Mouse (Mus musculus): ENCODE data around the gene Tenm3.

GRCm38 (mm10) chr8:48812196-48812741 lies 31.5 kb downstream of the Tenm3 start:
- no peak for TF ChIP-seq POLR2A (IDR thresholded peaks at IDR 0.05; ENCODE audit: control insufficient read depth, extremely low read depth, insufficient read depth, low read length, poor library complexity)
- TF ChIP-seq CTCF (IDR thresholded peaks at IDR 0.05; ENCODE audit: borderline replicate concordance, control insufficient read depth, extremely low read depth, insufficient read depth, low read length, poor library complexity), result no peak

Data from thymus, adult 2 months (tissue).